Mouse (Mus musculus) gastrocnemius, postnatal 14 days (tissue): ENCODE measurements at regions not wholly inside any gene's neighbourhood (a gene's known extent, or its start where the extent isn't known, plus 50 kb on each side); places are given as distances from the start of the nearest gene placed in this dataset.

Source experiments
- DNase-seq: peaks from one replicate; pipeline ENCODE4 v3.0.0; 2021; ENCODE audit warnings: mixed read lengths
- intact Hi-C: fragments of 180-260 bp; cut with DNase I; formaldehyde crosslinking; loops from one replicate; pipeline ENCODE4 v1.15.1; 2025; ENCODE audit warnings: low total_unique reads

- intact Hi-C loops: no loop called here
- no peak for DNase-seq
Observed at GRCm38 (mm10) chr8:44758727-44759126, 176.5 kb upstream of the Fat1 start.

GRCm38 (mm10) chr8:44762731-44763130 lies 172.5 kb upstream of the Fat1 start:
- intact Hi-C loops: no loop called here
- DNase-seq: no peak

GRCm38 (mm10) chr8:44765194-44765593 lies 170.1 kb upstream of the Fat1 start:
- intact Hi-C loops: no loop called here

GRCm38 (mm10) chr8:44765677-44766076 lies 169.6 kb upstream of the Fat1 start:
- intact Hi-C loops: no loop called here
- no peak for DNase-seq

More at GRCm38 (mm10) chr8:44765194-44765593, 170.1 kb upstream of the Fat1 start:
- DNase-seq: no peak

- intact Hi-C loops: no loop called here
Observed at GRCm38 (mm10) chr8:44766111-44766873, 169.0 kb upstream of the Fat1 start.

GRCm38 (mm10) chr8:44767271-44767670 lies 168.0 kb upstream of the Fat1 start:
- DNase-seq: peak; percentile 17
- intact Hi-C loops: no loop called here

More at GRCm38 (mm10) chr8:44766111-44766873, 169.0 kb upstream of the Fat1 start:
- DNase-seq: no peak

GRCm38 (mm10) chr8:44779212-44779611 lies 156.0 kb upstream of the Fat1 start:
- DNase-seq: no peak
- intact Hi-C loops: no loop called here

- intact Hi-C loops: no loop called here
- no peak for DNase-seq
Observed at GRCm38 (mm10) chr8:44782421-44782820, 152.8 kb upstream of the Fat1 start.

GRCm38 (mm10) chr8:44785161-44785560 lies 150.1 kb upstream of the Fat1 start:
- DNase-seq: no peak
- intact Hi-C loops: no loop called here

GRCm38 (mm10) chr8:44786740-44787139 lies 148.5 kb upstream of the Fat1 start:
- no peak for DNase-seq
- intact Hi-C loops: no loop called here

- no peak for DNase-seq
- intact Hi-C loops: no loop called here
Observed at GRCm38 (mm10) chr8:44788290-44788689, 147.0 kb upstream of the Fat1 start.

- intact Hi-C loops: no loop called here
- no peak for DNase-seq
Observed at GRCm38 (mm10) chr8:44799513-44799912, 135.7 kb upstream of the Fat1 start.

- intact Hi-C loops: no loop called here
- DNase-seq: peak; percentile 5
Observed at GRCm38 (mm10) chr8:44800827-44801273, 134.4 kb upstream of the Fat1 start.

- intact Hi-C loops: no loop called here
- no peak for DNase-seq
Observed at GRCm38 (mm10) chr8:44801604-44802206, 133.5 kb upstream of the Fat1 start.

- intact Hi-C loops: no loop called here
- DNase-seq: no peak
Observed at GRCm38 (mm10) chr8:44802331-44802730, 132.9 kb upstream of the Fat1 start.

- DNase-seq: no peak
- intact Hi-C loops: no loop called here
Observed at GRCm38 (mm10) chr8:44804414-44805178, 130.7 kb upstream of the Fat1 start.

GRCm38 (mm10) chr8:44805179-44805815 lies 129.9 kb upstream of the Fat1 start:
- no peak for DNase-seq
- intact Hi-C loops: no loop called here

GRCm38 (mm10) chr8:44812360-44812759 lies 122.9 kb upstream of the Fat1 start:
- intact Hi-C loops: no loop called here
- DNase-seq: no peak

GRCm38 (mm10) chr8:44817532-44818157 lies 117.6 kb upstream of the Fat1 start:
- no peak for DNase-seq
- intact Hi-C loops: no loop called here

- intact Hi-C loops: no loop called here
Observed at GRCm38 (mm10) chr8:44819270-44819669, 116.0 kb upstream of the Fat1 start.

More at GRCm38 (mm10) chr8:44819270-44819669, 116.0 kb upstream of the Fat1 start:
- no peak for DNase-seq
